Mouse (Mus musculus): ENCODE measurements around the gene Scaf8. TPM values are rescaled to one million over a fixed set of nuclear protein-coding genes. Genes with fewer than 3 reads are reported as not detected.

Scaf8 gene
- total RNA-seq, 2 experiments from 2014 or later, result 50.4 to 60.8 TPM

DNA sequence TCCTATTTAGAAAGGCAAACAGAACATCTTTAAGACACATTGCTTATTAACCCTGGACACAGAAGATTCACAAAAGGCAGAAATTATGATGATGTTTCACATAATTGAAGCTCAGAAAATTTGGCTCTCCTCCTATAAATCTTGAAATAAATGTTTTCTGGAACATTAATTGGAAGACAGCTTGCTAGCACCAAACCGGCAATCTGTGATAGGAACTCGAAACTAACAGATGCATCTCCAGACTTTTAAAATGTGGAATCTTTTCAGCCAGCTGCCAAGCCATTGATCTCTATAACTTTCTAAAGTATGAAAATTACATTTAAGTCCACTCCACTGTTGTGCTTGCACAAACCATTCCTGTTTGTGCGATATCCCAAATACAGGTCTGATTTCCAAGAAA, 128.9 kb downstream of the Scaf8 start:
- intact Hi-C loops (cut with DNase I), result no loop called here
- DNase-seq (ENCODE audit: low spot score in 2 of 2), result no peak

DNA sequence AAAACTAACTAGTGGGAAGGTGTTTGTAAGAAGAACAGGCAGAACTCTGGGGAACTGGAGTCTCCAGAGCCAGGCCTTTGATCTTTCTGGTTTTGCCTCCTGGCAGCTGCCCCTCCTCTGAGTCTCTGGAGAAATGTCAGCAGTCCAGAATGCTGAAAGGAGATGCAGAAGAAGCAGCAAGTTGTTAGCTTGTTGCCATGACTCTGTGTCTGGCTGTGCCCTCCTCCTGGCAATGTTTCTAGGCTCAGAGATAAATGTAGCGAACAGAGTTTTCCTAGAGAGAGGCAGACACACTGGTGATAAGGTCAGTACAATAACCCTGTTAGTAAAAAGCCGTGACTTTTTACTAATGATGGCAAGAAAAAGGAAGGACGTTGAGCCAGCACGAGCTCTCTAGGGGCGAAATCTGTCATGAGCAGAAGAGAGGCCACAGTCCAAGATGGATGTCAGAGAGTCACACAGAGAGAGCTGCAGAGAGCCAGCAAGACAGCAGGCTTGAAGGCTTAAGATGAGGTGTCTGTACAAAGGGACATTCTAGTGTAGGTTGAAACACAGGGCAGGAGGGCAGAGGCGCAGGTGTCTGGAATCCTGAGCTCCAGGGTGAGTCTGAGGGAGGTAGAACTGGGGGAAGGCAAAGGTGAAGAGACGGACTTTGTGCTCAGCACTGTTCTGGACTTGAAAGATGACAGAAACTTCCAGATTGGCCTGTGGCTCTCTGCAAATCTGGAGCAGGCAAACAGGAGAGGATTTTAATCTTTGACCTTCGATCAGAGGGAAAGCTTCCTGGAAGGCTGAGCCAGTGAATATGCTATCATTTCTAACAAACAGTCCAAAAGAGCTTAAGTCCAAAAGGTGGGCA, 130.3 kb downstream of the Scaf8 start:
- DNase-seq (ENCODE audit: low spot score in 2 of 2), result no peak

GRCm38 (mm10) chr17:3246665-3247370, 132.0 kb downstream of the Scaf8 start:
- intact Hi-C loops (cut with DNase I), result no loop called here
- DNase-seq (ENCODE audit: low spot score in 2 of 2), result no peak

More for the DNA sequence above, 130.3 kb downstream of the Scaf8 start:
- intact Hi-C loops (cut with DNase I), result no loop called here

Other genes with a start within 250 kb of the Scaf8 start
- 10 to 100 TPM; 91.2 to 95.7 TPM for gene Tiam2, start 211.6 kb downstream of the Scaf8 start, total RNA-seq (2021)

Measured in left cerebral cortex, postnatal 36 days (tissue).